Mouse (Mus musculus) liver, embryonic 18 days (tissue): ENCODE results near the gene Tcl1. TPM values are rescaled to one million over a fixed set of nuclear protein-coding genes. Genes with fewer than 3 reads are reported as not detected.

Experiments used
- polyA plus RNA-seq: library from polyadenylated mRNA; depleted of rRNA; stranded (reverse); fragments of >200 nt; gene quantifications from 2 replicates; pipeline ENCODE4 v1.2.3, GENCODE M21; 2012; rRNA removed

The Tcl1 gene
- not detected in 2 replicates for polyA plus RNA-seq

DNA sequence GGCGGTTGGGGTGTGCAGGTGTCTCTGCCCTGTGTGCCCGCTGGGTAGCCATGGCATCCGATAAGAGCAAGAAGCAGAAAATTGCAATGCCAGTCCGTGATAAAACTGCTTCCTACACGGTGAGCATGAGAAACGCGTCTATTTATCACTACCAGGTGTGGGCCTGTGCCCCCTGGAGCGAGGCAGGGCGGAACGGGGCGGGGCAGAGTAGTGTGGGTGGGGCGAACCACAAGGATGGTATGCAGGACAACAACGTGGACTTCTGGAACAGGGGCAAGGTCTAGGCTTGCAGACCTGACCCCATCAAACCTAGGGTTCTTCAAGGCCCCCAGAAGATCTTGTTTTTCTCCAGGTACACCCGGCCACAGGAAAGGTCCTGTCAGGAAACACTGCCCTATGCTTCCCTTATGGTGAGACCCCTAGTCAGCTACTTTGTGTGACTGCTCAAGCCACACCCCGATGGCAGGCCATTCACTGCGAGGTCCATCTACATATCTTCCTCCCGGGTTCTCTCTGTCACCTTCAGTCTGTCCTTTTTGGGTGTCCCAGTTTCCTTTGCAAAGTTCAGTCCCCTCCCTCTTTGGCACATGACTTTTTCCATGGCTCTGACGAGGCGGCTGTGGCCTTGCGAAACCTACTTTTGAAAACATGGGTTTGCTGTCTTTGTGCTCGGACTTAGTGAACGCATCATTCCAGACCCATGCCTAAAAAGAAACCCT lies at the start of gene Tcl1:
Gene Tcl1 (minus strand): TSS at position 193 of the 719 bp plus-strand sequence.

GRCm38 (mm10) chr12:105201657-105202056 lies 20.9 kb downstream of the Tcl1 start, which contains the start of gene Tcl1b4:
Gene Tcl1b4, plus strand, starts transcription at chr12:105201957.

DNA sequence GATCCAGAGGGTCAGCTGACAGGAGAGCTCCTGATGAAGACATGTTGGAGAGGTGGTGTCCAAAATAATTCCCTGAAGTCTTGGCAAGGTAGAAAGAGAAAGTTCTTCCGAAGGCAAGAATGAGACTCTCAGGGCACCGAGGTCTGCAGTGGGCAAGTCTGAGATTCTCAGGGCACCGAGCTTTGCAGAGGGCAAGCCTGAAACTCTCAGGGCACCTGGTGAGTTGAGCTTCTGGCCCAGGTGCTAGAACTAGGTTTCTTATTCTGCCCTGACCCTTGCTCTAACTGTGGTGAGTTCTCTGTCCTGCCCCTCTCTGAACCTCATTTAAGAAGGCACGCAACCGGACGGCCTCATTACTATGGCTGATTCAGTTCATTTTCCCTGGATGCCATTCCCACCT lies 31.9 kb downstream of the Tcl1 start, which contains the start of gene Tcl1b3:
Gene Tcl1b3 (plus strand): TSS at position 301 of the 400 bp plus-strand sequence.

DNA sequence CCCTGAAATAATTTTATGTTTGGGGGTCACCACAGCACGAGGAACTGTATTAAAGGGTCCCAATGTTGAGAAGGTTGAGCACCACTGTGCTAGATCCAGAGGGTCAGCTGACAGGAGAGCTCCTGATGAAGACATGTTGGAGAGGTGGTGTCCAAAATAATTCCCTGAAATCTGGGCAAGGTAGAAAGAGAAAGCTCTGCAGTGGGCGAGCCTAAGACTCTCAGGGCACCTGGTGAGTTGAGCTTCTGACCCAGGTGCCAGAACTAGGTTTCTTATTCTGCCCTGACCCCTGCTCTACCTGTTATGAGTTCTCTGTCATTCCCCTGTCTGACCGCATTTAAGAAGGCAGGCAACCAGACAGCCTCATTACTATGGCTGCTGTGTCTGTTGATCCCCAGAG lies 46.5 kb downstream of the Tcl1 start, which contains the start of gene Tcl1b5:
Gene Tcl1b5 (plus strand): TSS at position 301 of the 400 bp plus-strand sequence.

Other genes starting within 250 kb of the Tcl1 start
- 2.1 and 2.2 TPM in 2 replicates for gene Syne3, start 213.0 kb downstream of the Tcl1 start, polyA plus RNA-seq
- 133 and 138 TPM in 2 replicates for gene Glrx5, start 190.1 kb downstream of the Tcl1 start, polyA plus RNA-seq
- gene Tcl1b2, start 76.8 kb downstream of the Tcl1 start, polyA plus RNA-seq, result not detected in 2 replicates
- not detected in 2 replicates for gene Tcl1b1, start 63.1 kb downstream of the Tcl1 start, polyA plus RNA-seq
- gene Tcl1b5, start 46.4 kb downstream of the Tcl1 start, polyA plus RNA-seq, result not detected in 2 replicates
- gene Tcl1b3, start 31.8 kb downstream of the Tcl1 start, polyA plus RNA-seq, result not detected in 2 replicates
- not detected in 2 replicates for gene Tcl1b4, start 20.8 kb downstream of the Tcl1 start, polyA plus RNA-seq
- not detected in 2 replicates for gene Tunar, start 111.1 kb upstream of the Tcl1 start, polyA plus RNA-seq
- gene D430019H16Rik, start 231.1 kb upstream of the Tcl1 start, polyA plus RNA-seq, result 0.31 and 0.32 TPM in 2 replicates